Mouse (Mus musculus) cerebellum, postnatal 14 days (tissue): Measurements from ENCODE around the gene Pigp.

ENCODE experiments used
- DNase-seq, 2 experiments: peaks; one replicate each; pipeline ENCODE4 v3.0.0; 2021; ENCODE audit warnings: mixed read lengths in 2 of 2

Pigp gene

GRCm38 (mm10) chr16:94315215-94315614 is 56.4 kb downstream of the Pigp start:
- DNase-seq: peak in 1 of 2 experiments; percentile 16

GRCm38 (mm10) chr16:94314626-94315025 is 57.0 kb downstream of the Pigp start:
- peak in 1 of 2 experiments; percentile 16 for DNase-seq

GRCm38 (mm10) chr16:94313229-94314030 is 58.2 kb downstream of the Pigp start, which contains the start of gene Hlcs:
Gene Hlcs, minus strand, starts transcription at chr16:94313571.
- peak; percentile 99 for DNase-seq

- DNase-seq: peak; percentile 91 to 92
Measured at GRCm38 (mm10) chr16:94312663-94313228, 58.9 kb downstream of the Pigp start.

- DNase-seq: peak in 1 of 2 experiments; percentile 25
Measured at GRCm38 (mm10) chr16:94311931-94312330, 59.7 kb downstream of the Pigp start.

GRCm38 (mm10) chr16:94311416-94311815 is 60.2 kb downstream of the Pigp start:
- DNase-seq: peak in 1 of 2 experiments; percentile 22

- peak in 1 of 2 experiments; percentile 22 for DNase-seq
Measured at GRCm38 (mm10) chr16:94309025-94309424, 62.6 kb downstream of the Pigp start.
